Mouse (Mus musculus) thymus, adult 2 months (tissue): ENCODE measurements around the gene Banf2. TPM values are rescaled to one million over a fixed set of nuclear protein-coding genes. Genes with fewer than 3 reads are reported as not detected.

Experiments
- DNase-seq: peaks from one replicate; pipeline ENCODE4 v3.0.0; 2021
- H3K27ac ChIP-seq: fragments of 200-500 bp; 2 replicates; pipeline ENCODE4 v1.5.1; 2012; ENCODE audit warnings: low read length, control low read depth; ENCODE audit not compliant: control insufficient read depth, insufficient read depth
- H3K27me3 ChIP-seq: fragments of 200-500 bp; 2 replicates; pipeline ENCODE4 v1.6.1; 2012; ENCODE audit warnings: mild to moderate bottlenecking, low read length, moderate library complexity, mixed read lengths; ENCODE audit not compliant: control insufficient read depth, insufficient read depth
- H3K36me3 ChIP-seq: fragments of 200-500 bp; 2 replicates; pipeline ENCODE4 v1.6.1; 2012; ENCODE audit warnings: mild to moderate bottlenecking, low read length, moderate library complexity; ENCODE audit not compliant: control insufficient read depth, insufficient read depth
- H3K4me1 ChIP-seq: fragments of 200-500 bp; replicated peaks from 2 replicates; pipeline ENCODE4 v1.6.1; 2012; ENCODE audit warnings: low read length; ENCODE audit not compliant: control insufficient read depth, insufficient read depth
- H3K4me3 ChIP-seq: fragments of 200-500 bp; 2 replicates; pipeline ENCODE4 v1.5.1; 2012; ENCODE audit warnings: mild to moderate bottlenecking, low read length, control low read depth, moderate library complexity; ENCODE audit not compliant: control insufficient read depth, insufficient read depth
- CTCF ChIP-seq: fragments of 200-500 bp; IDR thresholded peaks from 2 replicates; pipeline ENCODE4 v1.5.1; 2012; ENCODE audit warnings: mild to moderate bottlenecking, control low read depth, low read length, moderate library complexity, borderline replicate concordance; ENCODE audit not compliant: control insufficient read depth, poor library complexity, insufficient read depth; ENCODE audit errors: extremely low read depth
- POLR2A ChIP-seq: fragments of 200-500 bp; IDR thresholded peaks from 2 replicates; pipeline ENCODE4 v1.6.1; 2012; ENCODE audit warnings: mild to moderate bottlenecking, low read length, control low read depth, moderate library complexity; ENCODE audit not compliant: control insufficient read depth, poor library complexity, insufficient read depth; ENCODE audit errors: extremely low read depth
- WGBS: fragments of 180-500 bp; shearing (Covaris S2); methylation state at CpG from one replicate; pipeline ENCODE4 v1.1.7; 2018; 5-methylcytosine and 5-hydroxymethylcytosine counted together
- polyA plus RNA-seq: library from polyadenylated mRNA; depleted of rRNA; stranded (reverse); fragments of >200 nt; gene quantifications from 2 replicates; pipeline ENCODE4 v1.2.3, GENCODE M21; 2012

The Banf2 gene
- polyA plus RNA-seq, 1 experiment, result not detected

- Histone ChIP-seq H3K27me3 (no peaks in the 10 kb centered on the region), H3K36me3 (no peaks in the 10 kb centered on the region), H3K4me1 (no peaks in the 10 kb centered on the region), H3K4me3 (no peak overlapping the region), H3K27ac (no peak overlapping the region)
- no peak for DNase-seq
- TF ChIP-seq CTCF, result no peak
- 62% methylated on average over 18 of the region's 18 CpGs for WGBS
Observed at GRCm38 (mm10) chr2:144086183-144086847, 53.5 kb downstream of the Banf2 start.

- Histone ChIP-seq H3K4me1 (no peaks in the 10 kb centered on the region), H3K4me3 (no peak overlapping the region), H3K27ac (no peak overlapping the region), H3K36me3 (no peaks in the 10 kb centered on the region), H3K27me3 (no peaks in the 10 kb centered on the region)
- TF ChIP-seq POLR2A (no peak), CTCF (no peak)
- DNase-seq, result no peak
- WGBS, result 54% methylated on average over 9 of the region's 9 CpGs
Observed at GRCm38 (mm10) chr2:144087899-144088584, 55.2 kb downstream of the Banf2 start.

- Histone ChIP-seq H3K36me3 (no peaks in the 10 kb centered on the region), H3K4me3 (no peak overlapping the region), H3K4me1 (no peaks in the 10 kb centered on the region), H3K27me3 (no peaks in the 10 kb centered on the region), H3K27ac (no peak overlapping the region)
- TF ChIP-seq CTCF (no peak), POLR2A (no peak)
- 42% methylated on average over 4 of the region's 4 CpGs for WGBS
- no peak for DNase-seq
Observed at GRCm38 (mm10) chr2:144092767-144093166, 59.9 kb downstream of the Banf2 start.

- no peak overlapping the region for H3K27ac ChIP-seq
- no peak for TF ChIP-seq CTCF
- 93% methylated on average over 1 of the region's 1 CpGs for WGBS
- no peak for DNase-seq
- H3K36me3 ChIP-seq, result no peaks in the 10 kb centered on the region
- H3K4me3 ChIP-seq, result no peak overlapping the region
- H3K27me3 ChIP-seq, result no peaks in the 10 kb centered on the region
- H3K4me1 ChIP-seq, result no peaks in the 10 kb centered on the region
Observed at GRCm38 (mm10) chr2:144094721-144095120, 61.9 kb downstream of the Banf2 start.

- Histone ChIP-seq H3K27ac (no peak overlapping the region), H3K27me3 (no peaks in the 10 kb centered on the region), H3K4me3 (no peak overlapping the region), H3K36me3 (no peaks in the 10 kb centered on the region), H3K4me1 (no peaks in the 10 kb centered on the region)
- DNase-seq, result no peak
- 88% methylated on average over 13 of the region's 13 CpGs for WGBS
- no peak for TF ChIP-seq POLR2A
- TF ChIP-seq CTCF, result no peak
Observed at GRCm38 (mm10) chr2:144101463-144101961, 68.7 kb downstream of the Banf2 start.

DNA sequence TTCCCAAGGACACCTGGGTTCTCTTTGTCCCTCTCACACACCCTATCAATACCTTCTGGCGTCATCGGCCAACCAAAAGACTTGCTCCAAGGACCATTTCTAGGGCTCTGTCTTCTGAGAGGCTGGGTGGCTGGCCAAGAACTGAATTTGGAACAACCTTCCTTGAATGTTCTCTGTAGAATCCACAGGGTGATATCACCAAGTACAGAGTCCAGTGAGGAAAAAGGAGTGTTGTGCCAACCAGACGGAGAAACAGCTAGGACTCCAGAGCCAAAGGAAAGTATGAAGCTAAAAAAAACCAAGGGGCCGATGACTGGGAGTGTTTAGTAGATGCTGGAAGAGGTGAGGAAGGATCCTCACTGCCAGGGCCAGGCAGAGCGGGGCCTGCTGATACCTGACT is 74.5 kb downstream of the Banf2 start:
- 95% methylated on average over 5 of the region's 5 CpGs for WGBS
- TF ChIP-seq CTCF, result no peak
- no peak for TF ChIP-seq POLR2A
- Histone ChIP-seq H3K36me3 (no peaks in the 10 kb centered on the region), H3K27ac (no peak overlapping the region), H3K4me3 (no peak overlapping the region), H3K27me3 (no peaks in the 10 kb centered on the region), H3K4me1 (no peaks in the 10 kb centered on the region)
- no peak for DNase-seq

- Histone ChIP-seq H3K27me3 (no peaks in the 10 kb centered on the region), H3K4me3 (no peak overlapping the region), H3K4me1 (no peaks in the 10 kb centered on the region), H3K27ac (no peak overlapping the region), H3K36me3 (no peaks in the 10 kb centered on the region)
- no peak for TF ChIP-seq POLR2A
- no peak for TF ChIP-seq CTCF
- DNase-seq, result no peak
- WGBS, result 85% methylated on average over 2 of the region's 2 CpGs
Observed at GRCm38 (mm10) chr2:144107810-144108209, 75.0 kb downstream of the Banf2 start.
